Mouse (Mus musculus) gastrocnemius, postnatal 14 days (tissue): ENCODE results near the gene Limk2. TPM values are rescaled to one million over a fixed set of nuclear protein-coding genes. Genes with fewer than 3 reads are reported as not detected.

Source experiments
- DNase-seq: peaks from one replicate; pipeline ENCODE4 v3.0.0; 2021; ENCODE audit warnings: mixed read lengths
- intact Hi-C: fragments of 180-260 bp; cut with DNase I; formaldehyde crosslinking; loops from one replicate; pipeline ENCODE4 v1.15.1; 2025; ENCODE audit warnings: low total_unique reads
- total RNA-seq, 2 experiments: library from RNA; stranded (reverse); gene quantifications; 2 replicates each; pipeline ENCODE4 v1.2.3; 2021

The Limk2 gene
- total RNA-seq, 2 experiments from 2014 or later: 13.2 to 13.6 TPM

DNA sequence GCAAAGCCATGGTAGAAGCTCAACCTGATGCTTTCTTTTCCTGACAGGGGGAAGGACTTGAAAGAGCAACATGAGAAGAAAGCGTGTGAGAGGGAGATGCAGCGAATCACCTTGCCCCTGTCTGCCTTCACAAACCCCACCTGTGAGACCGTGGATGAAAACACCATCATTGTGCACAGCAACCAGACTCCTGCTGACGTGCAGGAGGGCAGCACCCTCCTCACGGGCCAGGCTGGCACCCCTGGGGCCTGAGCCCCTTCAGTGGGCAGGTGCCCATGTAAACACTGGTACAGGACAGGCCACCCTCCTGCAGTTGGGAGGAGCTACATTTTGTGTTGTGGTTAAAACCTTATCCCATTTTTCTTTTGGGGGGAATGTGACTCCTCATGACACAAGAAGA is 67.5 kb downstream of the Limk2 start:
- DNase-seq: no peak

DNA sequence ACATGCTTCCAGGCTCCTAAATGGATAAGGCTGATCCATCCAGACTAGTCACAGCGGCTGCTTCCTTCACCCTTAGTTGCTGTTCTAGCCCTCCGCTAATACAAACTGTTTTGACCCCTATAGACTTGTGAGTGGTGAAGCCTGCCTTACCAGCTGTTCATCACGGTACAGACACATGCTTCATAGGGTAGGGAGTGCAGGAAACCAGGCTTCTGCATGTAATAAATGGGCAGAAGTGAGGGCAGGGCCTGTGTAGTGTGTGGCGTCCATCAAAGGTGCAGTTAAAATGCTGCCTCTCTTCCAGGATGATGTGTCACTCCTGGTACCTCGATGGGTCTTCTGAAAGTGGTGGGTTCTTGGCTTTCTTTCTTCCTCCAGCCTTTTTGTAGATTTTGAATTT is 71.0 kb downstream of the Limk2 start:
- no peak for DNase-seq
- intact Hi-C loops: no loop called here

More for the DNA sequence above, 67.5 kb downstream of the Limk2 start:
- intact Hi-C loops: no loop called here

DNA sequence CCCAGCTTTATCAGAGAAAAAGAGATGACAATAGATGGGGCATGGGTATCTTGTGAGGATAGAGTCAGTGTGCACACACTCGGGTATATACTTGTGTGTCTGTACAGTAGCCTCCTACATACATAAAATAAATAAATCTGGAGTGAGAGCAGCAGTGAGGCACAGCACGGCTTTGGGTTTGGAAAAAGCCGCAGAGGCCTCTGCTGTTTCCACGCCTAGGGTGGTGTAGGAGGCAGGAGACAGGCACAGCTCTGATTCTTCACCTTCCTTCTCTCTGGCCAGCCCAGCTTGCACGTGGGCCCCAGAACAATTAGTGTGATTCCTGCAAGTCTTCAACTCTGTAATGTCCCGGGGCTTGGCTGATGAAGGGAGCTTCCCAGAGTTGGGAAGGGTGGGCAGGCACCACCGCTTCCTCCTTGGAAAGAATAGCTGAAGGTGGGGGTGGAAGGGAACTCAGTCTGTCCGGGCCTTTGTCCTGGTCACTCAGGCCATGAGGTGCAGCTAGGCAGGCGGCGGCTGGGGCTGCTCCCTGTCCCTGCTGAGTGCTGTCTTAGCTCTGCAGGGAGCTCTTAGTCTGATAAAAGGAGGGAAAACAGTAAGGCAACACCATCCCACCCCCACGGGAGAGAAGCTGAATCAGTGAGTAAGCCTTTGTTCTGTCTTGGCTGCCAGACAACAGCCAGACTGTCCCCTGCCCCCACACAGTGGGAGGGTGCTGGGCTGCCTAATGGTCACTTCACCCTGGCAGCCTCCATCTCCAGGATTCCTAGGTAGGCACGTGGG is 71.6 kb downstream of the Limk2 start:
- peak; percentile 48 for DNase-seq
- intact Hi-C loops: no loop called here

DNA sequence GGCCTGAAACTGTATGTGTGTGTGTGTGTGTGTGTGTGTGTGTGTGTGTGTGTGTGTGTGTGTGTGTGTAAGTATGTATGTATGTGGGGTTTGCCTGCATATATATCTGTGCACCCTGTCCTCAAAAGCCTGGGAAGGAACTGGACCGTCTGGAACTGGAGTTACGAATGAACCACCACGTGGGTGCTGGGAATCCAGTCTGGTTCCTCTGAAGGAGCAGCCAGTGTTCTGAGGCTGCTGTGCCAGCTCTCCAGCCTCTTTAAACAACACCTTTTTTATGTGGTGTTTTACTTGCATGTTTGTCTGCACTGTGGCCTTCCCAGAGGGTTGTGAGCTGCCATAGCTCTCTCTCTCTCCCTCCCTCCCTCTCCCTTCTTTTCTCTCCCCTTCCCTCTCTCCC is 72.4 kb downstream of the Limk2 start:
- intact Hi-C loops: no loop called here
- no peak for DNase-seq

DNA sequence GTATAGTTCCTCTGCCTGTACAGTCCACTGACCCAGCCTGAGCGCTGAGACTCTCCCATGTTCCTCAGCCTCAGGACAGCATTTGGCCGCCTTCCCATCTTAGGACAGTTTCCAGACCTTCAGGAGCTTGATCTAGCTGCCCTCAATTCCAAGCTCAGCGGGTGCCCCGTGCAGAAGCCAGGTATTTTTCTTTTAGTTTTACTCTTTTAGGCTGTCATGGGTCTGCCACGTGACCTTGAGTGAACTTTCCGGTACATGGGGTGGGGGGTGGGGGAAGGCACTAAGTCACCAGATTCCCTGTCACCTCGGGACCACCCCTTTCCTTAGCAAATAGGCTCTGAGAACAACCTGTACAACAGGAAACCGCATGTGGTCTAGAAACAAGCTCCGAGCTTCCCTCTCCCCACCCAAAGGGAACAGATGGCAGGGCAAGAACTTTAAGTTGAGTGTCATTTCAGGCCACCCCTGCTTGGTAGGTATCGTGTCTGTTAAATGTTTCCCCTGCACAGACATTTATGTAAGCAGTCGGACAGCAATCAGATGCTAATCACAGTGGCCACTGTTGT is 73.3 kb downstream of the Limk2 start:
- DNase-seq: peak; percentile 54
- intact Hi-C loops: no loop called here

DNA sequence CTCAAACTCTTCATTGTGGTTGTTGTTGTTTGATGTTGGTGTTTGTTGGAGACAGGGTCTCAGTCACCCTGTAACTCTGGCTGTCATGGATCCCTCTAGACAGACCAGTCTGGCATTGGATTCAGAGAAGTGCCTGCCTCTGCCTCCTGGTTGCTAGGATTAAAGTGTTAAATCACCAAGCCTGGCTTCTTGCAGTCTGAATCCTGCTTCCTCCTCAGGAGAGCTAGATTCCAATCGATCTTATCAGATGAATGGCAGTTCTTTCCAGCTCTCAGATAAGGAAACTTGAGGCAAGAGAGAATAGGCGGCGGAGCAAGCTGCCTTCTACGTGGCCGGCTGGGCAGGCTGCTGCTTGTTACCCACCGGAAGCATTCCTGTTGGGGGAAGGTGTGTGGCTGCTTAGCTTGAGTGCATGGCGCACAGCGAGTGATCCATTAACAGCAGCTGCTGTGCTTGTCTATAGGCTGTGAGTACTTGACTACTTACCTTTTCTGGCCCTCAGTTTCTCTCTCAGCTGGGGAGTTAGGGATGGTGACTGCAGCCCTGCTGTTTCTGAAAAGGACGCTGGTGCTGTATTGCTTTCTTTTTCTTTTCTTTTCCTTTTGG is 74.2 kb downstream of the Limk2 start:
- intact Hi-C loops: no loop called here
- DNase-seq: no peak

DNA sequence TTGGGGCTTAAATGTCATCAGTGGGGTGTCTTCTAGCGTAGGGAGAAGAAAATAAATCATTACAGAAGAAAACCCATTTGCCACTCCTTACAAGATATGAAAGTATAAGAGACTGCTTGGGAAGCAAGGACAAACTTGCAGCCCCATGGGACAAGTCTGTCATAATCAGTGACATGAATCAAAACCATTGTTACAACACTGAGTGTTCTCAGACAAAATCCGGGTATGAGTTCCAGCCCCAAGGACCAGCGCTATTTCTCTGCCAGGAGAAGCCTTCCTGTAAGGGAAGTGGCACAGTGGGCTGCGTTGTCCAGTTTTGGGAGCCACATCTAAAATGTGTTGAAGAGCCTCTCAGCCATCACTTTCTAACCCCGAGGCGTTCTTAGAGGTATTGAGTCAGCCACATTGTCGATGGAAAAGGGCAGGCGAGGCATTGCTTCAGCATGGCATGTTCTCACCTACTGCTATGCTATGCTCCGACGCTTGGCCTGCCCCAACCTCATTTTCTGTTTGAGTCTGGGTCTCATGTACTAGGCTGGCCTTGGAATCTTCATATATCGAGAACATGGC is 74.8 kb downstream of the Limk2 start:
- no peak for DNase-seq
- intact Hi-C loops: no loop called here

DNA sequence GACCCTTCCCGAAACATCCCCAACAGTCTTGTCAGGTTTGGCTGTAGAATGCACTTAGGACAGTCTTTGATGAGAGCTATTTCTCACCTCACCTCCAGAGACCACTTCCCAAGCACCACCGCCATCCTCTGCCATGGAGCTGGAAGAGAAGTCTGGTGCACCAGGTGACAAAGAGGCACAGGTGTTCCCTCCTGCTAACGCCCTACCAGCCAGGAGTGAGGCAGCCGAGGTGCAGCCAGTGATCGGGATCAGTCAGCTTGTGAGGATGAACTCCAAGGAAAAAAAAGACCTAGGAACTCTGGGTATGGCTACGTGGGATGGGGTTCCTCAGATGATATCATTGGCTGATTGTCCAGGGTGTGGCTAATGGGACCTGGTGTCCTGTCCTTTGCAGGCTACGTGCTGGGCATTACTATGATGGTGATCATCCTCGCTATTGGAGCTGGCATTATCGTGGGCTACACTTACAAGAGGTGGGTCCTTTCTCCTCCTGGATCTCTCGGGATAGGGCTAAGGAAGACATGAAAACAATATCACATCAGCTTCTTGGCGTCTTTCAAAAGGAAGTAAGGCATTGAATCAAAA is 75.8 kb downstream of the Limk2 start:
- intact Hi-C loops: no loop called here
- DNase-seq: no peak

DNA sequence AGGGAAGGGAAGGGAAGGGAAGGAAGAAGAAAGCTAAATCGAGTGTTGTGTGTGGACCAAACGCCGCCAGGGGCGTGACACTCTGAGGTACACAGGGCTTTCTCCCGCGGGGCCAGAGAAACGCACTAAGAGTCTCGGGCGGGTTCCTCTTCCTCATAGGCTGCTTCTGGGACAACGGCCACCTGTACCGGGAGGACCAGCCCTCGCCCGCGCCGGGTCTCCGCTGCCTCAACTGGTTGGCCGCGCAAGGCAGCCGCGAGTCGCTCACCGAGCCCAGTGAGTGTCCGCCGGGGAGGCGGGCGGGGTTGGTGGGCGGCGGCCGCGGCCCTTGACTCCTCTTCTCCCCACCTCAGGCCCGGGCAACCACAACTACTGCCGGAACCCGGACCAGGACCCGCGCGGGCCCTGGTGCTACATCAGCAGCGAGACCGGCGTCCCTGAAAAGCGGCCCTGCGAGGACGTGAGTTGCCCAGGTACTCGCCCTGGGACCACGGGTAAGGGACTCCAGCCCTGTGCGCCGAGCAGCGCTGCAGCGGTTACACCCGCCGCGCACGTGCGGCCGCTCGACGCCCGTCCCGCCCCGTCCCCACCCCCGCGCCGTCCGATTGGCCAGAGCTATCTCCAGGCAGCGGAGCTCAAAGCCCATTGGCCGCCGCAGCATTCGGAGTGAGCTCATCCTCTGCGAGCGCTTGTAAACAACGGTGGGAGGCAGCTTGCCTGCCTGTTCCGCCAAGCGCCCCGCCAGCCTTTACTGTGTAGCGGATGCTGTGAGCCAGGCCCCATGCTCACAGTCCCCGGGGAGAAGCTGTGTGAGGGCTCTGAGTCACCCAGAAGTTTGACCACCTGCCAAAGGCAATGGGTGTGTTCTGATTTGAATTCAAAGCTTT is 77.0 kb downstream of the Limk2 start:
- intact Hi-C loops: no loop called here
- DNase-seq: peak; percentile 95

DNA sequence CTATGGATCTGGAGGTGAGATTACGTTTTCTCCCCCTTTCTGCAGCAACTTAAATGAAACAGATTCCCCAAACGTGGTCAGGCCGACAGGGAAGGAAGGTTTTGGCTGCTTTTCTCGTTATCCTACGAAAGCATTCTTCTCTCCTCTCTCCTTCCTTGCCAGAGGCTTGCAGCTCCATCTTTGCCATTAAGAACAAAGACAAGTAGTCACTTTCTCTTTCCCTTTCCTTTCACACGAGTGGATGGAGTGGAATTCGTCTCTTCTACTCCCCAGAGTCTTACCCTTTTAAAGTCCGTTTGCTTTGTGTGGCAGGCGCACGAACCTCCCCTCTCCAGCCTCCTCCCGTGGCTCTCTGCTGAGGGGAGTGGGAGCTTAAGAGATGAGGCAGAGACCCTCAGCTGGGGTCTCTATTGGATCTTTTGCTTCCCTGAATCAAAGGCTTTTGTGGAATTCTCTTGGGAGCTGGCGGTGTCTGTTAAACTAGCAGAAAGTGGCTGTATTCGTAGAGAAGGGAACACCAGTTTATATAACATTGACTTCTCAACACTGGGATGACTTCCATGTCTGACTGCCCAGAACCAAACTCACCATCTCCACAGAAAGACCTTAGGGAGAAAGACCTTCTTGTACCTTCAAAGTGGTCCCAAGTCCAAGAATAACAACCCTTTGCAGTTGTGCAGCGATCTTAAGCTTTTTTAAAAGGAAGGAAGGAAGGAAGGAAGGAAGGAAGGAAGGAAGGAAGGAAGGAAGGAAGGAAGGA is 77.8 kb downstream of the Limk2 start:
- intact Hi-C loops: no loop called here
- no peak for DNase-seq

DNA sequence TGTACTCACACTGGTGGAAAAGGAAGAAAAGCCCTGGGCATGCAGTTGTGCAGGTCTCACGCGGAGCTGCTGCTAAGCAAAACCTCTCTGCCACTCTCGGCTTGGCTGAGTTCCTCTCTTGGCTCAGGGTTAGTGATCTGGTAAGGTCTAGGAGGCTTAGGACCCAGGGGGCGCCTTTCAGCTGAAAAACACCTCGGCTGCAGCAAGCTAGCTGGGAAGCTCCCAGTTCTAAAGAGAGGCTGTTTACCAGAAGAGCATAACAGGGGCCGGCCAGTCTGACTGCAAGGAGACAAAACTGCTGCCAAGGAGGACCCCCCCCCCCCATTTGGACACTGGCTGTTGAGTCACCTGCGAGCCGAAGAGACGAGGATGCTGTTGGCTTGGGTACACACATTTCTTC is 78.4 kb downstream of the Limk2 start:
- intact Hi-C loops: no loop called here
- peak; percentile 93 for DNase-seq

DNA sequence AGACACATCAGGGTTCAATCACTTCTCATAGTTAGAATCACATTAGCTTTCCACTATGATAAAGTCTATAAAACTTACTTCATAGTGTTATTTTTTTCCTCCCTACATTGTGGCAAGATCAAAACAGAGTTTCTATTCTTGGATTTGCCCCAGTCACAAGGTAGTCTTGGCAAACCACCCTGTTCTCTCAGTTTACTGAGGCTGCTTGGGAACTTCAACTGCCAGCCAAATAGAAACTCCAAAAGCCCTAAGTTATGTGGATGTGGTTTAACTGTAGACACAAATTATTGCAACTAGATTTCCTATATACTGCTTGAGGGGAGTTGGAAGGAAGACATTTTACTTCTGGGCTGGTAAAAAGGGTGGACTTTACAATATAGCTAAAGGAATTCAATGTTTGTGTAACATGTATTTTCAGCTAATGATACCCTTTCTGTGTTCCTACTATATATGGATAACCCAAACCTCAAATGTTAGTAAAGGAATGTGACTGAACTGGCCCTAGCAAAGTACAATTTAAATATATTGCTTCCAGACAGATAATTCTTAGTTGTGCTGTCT is 79.0 kb downstream of the Limk2 start, which contains the start of gene Pik3ip1:
Gene Pik3ip1, plus strand, starts transcription at position 511 of the 561 bp plus-strand sequence.
- intact Hi-C loops: no loop called here
- DNase-seq: no peak

DNA sequence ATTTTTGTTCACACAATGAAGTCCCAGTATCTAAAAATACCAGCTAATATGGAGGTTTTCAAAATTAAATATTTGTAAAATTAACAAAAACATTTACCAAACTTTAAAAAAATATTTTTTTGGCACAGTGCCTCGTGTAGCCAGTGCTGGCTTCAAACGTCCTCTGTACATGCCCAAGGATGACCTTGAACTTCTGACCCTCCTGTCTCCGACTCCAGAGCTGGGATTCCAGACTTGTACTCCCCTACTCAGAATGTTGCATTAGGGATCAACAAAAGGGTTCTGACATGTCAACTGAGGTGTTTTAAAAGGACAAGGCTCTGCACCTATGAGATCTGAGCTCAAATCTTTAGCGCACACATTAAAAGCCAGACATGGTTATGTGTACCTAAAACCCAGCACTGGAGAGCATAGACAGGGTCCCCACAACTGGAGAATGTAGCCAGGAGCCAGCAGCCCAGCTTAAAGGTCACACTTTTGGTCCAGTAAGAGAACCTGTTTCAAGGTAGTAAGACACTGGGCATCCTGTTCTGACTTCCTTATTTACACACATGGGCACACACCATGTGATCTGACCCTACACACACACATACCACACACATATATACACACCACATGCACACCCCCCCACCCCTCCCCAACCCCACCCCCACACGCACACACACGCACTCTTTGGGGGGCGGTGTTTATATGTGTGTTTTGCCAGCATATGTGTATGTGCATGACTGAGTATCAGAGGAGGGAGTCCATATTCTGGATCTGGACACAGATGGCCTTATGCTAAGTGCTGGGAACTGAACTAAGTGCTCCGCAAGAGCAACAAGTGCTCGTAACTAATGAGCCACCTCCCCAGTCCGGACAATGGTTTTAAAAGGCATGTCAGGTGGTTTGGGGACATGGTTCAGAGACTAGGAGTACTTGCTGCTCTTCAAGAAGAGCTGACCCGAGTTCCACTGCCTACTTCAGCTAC is 79.9 kb downstream of the Limk2 start:
- intact Hi-C loops: no loop called here
- DNase-seq: no peak

DNA sequence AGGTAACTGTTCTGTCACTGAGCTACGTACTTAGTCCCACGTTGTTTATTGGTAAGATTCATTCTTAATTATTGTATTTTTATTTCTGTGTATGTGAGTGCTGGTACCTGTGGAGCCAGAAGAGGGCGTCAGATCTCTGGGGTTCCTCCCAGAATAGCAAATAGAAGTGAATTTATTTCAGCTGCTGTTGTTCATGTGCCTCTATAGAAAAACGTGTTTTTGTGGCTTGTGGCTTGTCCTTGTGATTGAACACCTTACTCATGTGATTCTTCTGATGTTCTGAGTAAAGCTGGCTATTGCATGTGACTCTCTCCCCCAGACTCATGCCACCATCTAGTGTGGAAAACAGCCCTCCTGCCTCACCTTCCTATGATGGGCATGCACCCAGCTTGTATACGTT is 80.7 kb downstream of the Limk2 start:
- intact Hi-C loops: no loop called here
- no peak for DNase-seq

DNA sequence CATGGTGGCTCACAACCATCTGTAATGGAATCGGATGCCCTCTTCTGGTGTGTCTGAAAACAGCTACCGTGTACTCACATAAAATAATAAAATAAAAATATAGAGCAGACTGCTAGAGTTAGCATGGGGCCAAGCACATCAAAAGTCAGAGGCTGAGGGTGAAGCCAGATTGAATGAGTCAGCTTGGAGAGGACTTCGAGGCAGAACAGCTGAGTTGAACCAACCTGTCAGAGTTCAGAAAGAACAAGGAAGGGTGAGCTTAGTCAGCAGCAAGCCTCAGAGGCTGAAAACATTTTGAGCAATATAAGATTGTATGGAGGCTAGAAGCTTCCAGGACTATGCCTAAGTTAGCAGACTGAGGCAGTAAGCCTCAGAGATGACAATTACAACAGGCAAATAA is 90.7 kb downstream of the Limk2 start:
- intact Hi-C loops: no loop called here

DNA sequence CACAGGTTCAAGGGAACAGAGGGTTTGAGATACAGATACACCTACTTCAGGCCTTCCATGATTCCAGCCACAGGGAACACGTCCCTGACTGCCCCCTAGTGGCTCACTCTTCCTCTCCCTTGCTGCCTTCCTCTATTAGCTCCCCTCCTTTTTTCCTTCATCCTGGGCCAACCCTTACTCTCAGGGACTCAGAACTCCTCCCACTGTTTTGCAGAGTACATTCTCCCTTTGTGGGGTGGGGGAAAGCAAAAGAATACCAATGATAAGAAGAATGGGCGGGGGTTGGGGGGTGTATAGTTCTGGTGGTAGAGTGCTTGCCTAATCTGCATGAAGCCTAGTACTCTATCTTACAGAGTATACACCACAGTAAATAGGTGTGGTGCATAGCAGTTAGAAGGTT is 94.8 kb downstream of the Limk2 start:
- intact Hi-C loops: no loop called here
- peak; percentile 67 for DNase-seq

More for the DNA sequence above, 90.7 kb downstream of the Limk2 start:
- DNase-seq: no peak

DNA sequence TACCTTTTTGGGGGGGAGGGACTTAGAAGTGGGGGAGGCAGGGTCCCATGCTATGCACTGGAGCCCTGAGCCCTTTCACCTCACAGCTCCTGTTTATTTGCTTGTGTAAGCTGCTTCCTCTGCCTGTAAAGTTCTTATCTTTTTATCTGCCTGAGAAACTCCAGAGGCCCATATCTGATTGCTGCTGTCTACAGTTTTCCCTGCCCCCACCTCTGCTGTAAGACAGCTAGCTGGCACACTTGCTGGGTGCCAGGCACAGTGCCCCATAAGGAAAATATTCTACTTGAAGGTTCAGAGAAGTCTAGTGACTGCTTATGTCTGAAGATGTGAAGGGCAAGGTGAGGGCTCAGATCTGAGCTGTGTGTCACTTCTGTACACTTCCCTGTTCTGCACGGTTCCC is 95.7 kb downstream of the Limk2 start:
- intact Hi-C loops: no loop called here
- DNase-seq: no peak
